Mouse (Mus musculus): Measurements from ENCODE around the gene Arhgap9.

The Arhgap9 gene

GRCm38 (mm10) chr10:127343029-127343428 lies 21.3 kb downstream of the Arhgap9 start:
- no peak for DNase-seq (ENCODE audit: low read depth, low spot score)

GRCm38 (mm10) chr10:127346173-127346572 lies 24.4 kb downstream of the Arhgap9 start:
- no peak for DNase-seq (ENCODE audit: low read depth, low spot score)

GRCm38 (mm10) chr10:127348957-127349356 lies 27.2 kb downstream of the Arhgap9 start:
- DNase-seq (ENCODE audit: low read depth, low spot score) = no peak

- no peak for DNase-seq (ENCODE audit: low read depth, low spot score)
Observed at GRCm38 (mm10) chr10:127349810-127350209, 28.0 kb downstream of the Arhgap9 start.

- DNase-seq (ENCODE audit: low read depth, low spot score) = no peak
Observed at GRCm38 (mm10) chr10:127350594-127351284, 29.0 kb downstream of the Arhgap9 start.

- DNase-seq (ENCODE audit: low read depth, low spot score) = no peak
Observed at GRCm38 (mm10) chr10:127351285-127351595, 29.5 kb downstream of the Arhgap9 start.

- no peak for DNase-seq (ENCODE audit: low read depth, low spot score)
Observed at GRCm38 (mm10) chr10:127351719-127352118, 30.0 kb downstream of the Arhgap9 start.

GRCm38 (mm10) chr10:127352187-127352586 lies 30.4 kb downstream of the Arhgap9 start:
- no peak for DNase-seq (ENCODE audit: low read depth, low spot score)

- no peak for DNase-seq (ENCODE audit: low read depth, low spot score)
Observed at GRCm38 (mm10) chr10:127352766-127353165, 31.0 kb downstream of the Arhgap9 start.

- DNase-seq (ENCODE audit: low read depth, low spot score) = no peak
Observed at GRCm38 (mm10) chr10:127353909-127354895, 32.4 kb downstream of the Arhgap9 start, which contains the start of gene Inhbe. TSS of gene Inhbe (minus strand) at chr10:127354411.

GRCm38 (mm10) chr10:127355336-127355735 lies 33.6 kb downstream of the Arhgap9 start:
- no peak for DNase-seq (ENCODE audit: low read depth, low spot score)

- no peak for DNase-seq (ENCODE audit: low read depth, low spot score)
Observed at GRCm38 (mm10) chr10:127360714-127361113, 39.0 kb downstream of the Arhgap9 start.

GRCm38 (mm10) chr10:127367116-127367515 lies 45.4 kb downstream of the Arhgap9 start:
- DNase-seq (ENCODE audit: low read depth, low spot score) = no peak

GRCm38 (mm10) chr10:127368273-127368672 lies 46.5 kb downstream of the Arhgap9 start:
- no peak for DNase-seq (ENCODE audit: low read depth, low spot score)

- no peak for DNase-seq (ENCODE audit: low read depth, low spot score)
Observed at GRCm38 (mm10) chr10:127369834-127370820, 48.4 kb downstream of the Arhgap9 start, which contains the start of gene Inhbc. TSS of gene Inhbc (minus strand) at chr10:127370431.

- DNase-seq (ENCODE audit: low read depth, low spot score) = no peak
Observed at GRCm38 (mm10) chr10:127371023-127371422, 49.3 kb downstream of the Arhgap9 start.

- DNase-seq (ENCODE audit: low read depth, low spot score) = no peak
Observed at GRCm38 (mm10) chr10:127377700-127378099, 55.9 kb downstream of the Arhgap9 start.
